Mouse (Mus musculus) T-helper 17 cell (primary cell): ENCODE data around the gene Slc12a3.
"Not testable (repeated sequence)": the region's sequence is repeated elsewhere in the genome, so short reads cannot be mapped to it uniquely, and the experiment has no call there.

Experiments
- in situ Hi-C, 2 experiments: fragments of 300-600 bp; cut with MboI, MseI; formaldehyde crosslinking; loops; 1 replicate in 1 of 2; 2 replicates in 1 of 2; pipeline ENCODE4 v1.15.1; 2025; ENCODE audit warnings: high pct_unique_total_duplicates in 2 of 2

The Slc12a3 gene

GRCm38 (mm10) chr8:94396964-94397657, 68.1 kb downstream of the Slc12a3 start:
- in situ Hi-C loops: no loop called here

- in situ Hi-C loops: no loop called here
Measured at GRCm38 (mm10) chr8:94398587-94398986, 69.6 kb downstream of the Slc12a3 start.

- in situ Hi-C loops: no loop called here
Measured at GRCm38 (mm10) chr8:94399361-94399953, 70.5 kb downstream of the Slc12a3 start.

GRCm38 (mm10) chr8:94399957-94400356, 71.0 kb downstream of the Slc12a3 start:
- in situ Hi-C loops: not testable (repeated sequence)

- in situ Hi-C loops: no loop called here
Measured at GRCm38 (mm10) chr8:94408443-94409080, 79.6 kb downstream of the Slc12a3 start.

- in situ Hi-C loops: no loop called here
Measured at GRCm38 (mm10) chr8:94409523-94409922, 80.5 kb downstream of the Slc12a3 start.

GRCm38 (mm10) chr8:94412518-94412917, 83.5 kb downstream of the Slc12a3 start:
- in situ Hi-C loops: no loop called here

GRCm38 (mm10) chr8:94413509-94413908, 84.5 kb downstream of the Slc12a3 start:
- in situ Hi-C loops: no loop called here

GRCm38 (mm10) chr8:94415218-94415617, 86.2 kb downstream of the Slc12a3 start:
- in situ Hi-C loops: no loop called here
